Mouse (Mus musculus) bone marrow, adult 2 months (tissue): Measurements from ENCODE around the gene Gm6377.

Experiments
- CTCF ChIP-seq: fragments of 200-500 bp; IDR thresholded peaks from 2 replicates; pipeline ENCODE4 v1.5.1; 2011; ENCODE audit warnings: low read length, control low read depth; ENCODE audit not compliant: control insufficient read depth, insufficient read depth
- POLR2A ChIP-seq: fragments of 200-500 bp; IDR thresholded peaks from 2 replicates; pipeline ENCODE4 v1.6.1; 2011; ENCODE audit warnings: low read depth, mild to moderate bottlenecking, control low read depth, low read length, borderline replicate concordance; ENCODE audit not compliant: control insufficient read depth

GRCm38 (mm10) chrX:109190969-109191368, 5.6 kb upstream of the Gm6377 start:
- TF ChIP-seq CTCF (no peak), POLR2A (no peak)
